Mouse (Mus musculus) gastrocnemius, adult 2 months (tissue): Measurements from ENCODE around the gene Top2a. TPM values are rescaled to one million over a fixed set of nuclear protein-coding genes. Genes with fewer than 3 reads are reported as not detected.
A peak's percentile ranks its signal among the peaks of the same experiment; 100 is the strongest.

Experiments
- DNase-seq: peaks from one replicate; pipeline ENCODE4 v3.0.0; 2022
- H3K27ac ChIP-seq: fragments of 200-600 bp; 2 replicates; pipeline ENCODE4 v1.8.1; 2022; ENCODE audit warnings: mild to moderate bottlenecking
- H3K4me3 ChIP-seq: fragments of 200-600 bp; 2 replicates; pipeline ENCODE4 v1.8.1; 2022; ENCODE audit warnings: mild to moderate bottlenecking, moderate library complexity
- CTCF ChIP-seq: fragments of 200-600 bp; IDR thresholded peaks from 2 replicates; pipeline ENCODE4 v1.8.1; 2022; ENCODE audit warnings: antibody characterized with exemption, mild to moderate bottlenecking, moderate library complexity
- intact Hi-C: fragments of 180-260 bp; cut with DNase I; formaldehyde crosslinking; loops from one replicate; pipeline ENCODE4 v1.15.1; 2025
- long read RNA-seq, 2 experiments: library from polyadenylated mRNA; stranded (forward); transcript quantifications; one replicate each; pipeline ENCODE4 v2.0.0; 2021
- total RNA-seq, 2 experiments: library from RNA; stranded (reverse); gene quantifications; 2 replicates each; pipeline ENCODE4 v1.2.3; 2021

The Top2a gene
- under 1 TPM; 0.11 to 0.18 TPM for total RNA-seq
- long read RNA-seq, experiment 1, result 0 reads
- long read RNA-seq, experiment 2, result 0 reads

DNA sequence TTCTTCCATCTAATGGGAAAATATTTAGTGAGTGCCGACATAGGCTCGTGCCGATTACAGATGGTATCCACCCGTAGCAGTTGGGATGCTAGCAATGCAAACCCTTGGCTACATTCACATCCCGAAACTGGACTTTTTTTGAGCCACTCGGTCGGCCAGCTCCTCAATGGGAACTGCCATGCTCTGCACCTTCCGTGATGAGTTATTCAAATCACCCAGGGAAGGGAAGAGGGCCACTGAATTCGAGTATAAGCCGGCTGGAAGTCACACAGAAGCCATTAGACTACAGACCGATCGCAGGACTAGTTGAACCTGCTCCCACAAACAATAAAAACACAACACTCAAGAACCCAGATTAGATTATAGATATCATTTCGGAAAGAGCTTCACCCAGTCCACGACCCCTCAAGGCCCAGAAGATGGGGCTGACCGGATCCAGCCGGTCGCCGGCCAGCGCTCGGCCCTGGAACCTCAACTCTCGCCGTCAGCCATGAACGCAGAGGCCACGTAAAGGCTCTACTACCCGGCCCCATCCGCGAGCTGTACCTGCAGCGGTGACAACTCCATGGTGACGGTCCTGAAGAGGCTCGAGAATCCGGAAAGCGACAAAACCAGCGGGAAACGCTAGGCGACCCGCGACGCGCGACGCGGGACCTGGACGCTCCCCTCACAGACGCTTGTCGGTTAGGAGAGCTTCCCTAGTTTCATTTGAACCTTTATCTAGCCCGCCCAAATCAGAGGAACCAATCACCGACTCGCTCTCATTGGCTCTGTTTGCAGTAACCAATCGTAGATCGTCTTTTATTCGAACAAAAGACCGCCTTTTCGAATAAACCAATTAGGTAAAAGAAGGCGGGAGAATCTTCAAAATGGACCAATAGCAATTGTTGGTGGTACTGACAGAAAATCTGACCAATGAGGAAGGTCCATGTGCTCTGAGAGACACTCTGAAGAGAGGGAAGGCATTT, at the start of gene Top2a:
Gene Top2a (minus strand): TSS at position 690 of the 968 bp plus-strand sequence.
- peak within 1 kb of the TSS; percentile 63; the same call in 1 of the 2 replicates for H3K27ac ChIP-seq
- H3K4me3 ChIP-seq, result peak within 1 kb of the TSS; percentile 82
- peak; percentile 80 for DNase-seq
- no peak for TF ChIP-seq CTCF
- intact Hi-C loops, result no loop called here

DNA sequence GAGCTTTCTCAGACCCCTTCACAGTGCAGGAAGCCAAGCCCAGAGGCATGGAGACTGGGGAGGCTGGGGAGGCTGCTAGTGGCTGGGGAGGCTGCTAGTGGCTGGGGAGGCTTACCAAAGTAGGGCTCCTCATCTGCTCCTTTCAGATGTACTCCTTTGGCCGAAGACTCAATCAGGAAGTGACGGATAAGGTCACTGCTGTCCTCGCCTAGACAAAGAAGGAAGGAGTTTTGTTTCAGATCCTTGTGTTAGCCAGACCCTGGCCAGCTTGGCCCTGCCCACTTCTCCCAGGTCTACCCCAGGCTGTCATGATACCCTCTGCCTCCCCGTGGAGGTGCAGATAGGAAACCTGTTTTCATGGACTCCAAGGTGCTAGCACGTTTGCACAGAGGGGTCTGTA, 49.8 kb upstream of the Top2a start:
- no peak for DNase-seq
- intact Hi-C loops, result loop anchor here (5.0 kb wide), 1 partner anchor 39 kb away; no protein-coding TSS in a partner anchor
- H3K4me3 ChIP-seq, result no peak overlapping the region
- H3K27ac ChIP-seq, result no peak overlapping the region
- TF ChIP-seq CTCF, result no peak

- no peak for TF ChIP-seq CTCF
- peak; percentile 8 for DNase-seq
- Histone ChIP-seq H3K4me3 (no peak overlapping the region), H3K27ac (no peak overlapping the region)
- intact Hi-C loops, result loop anchor here (5.0 kb wide), 1 partner anchor 40 kb away; no protein-coding TSS in a partner anchor
Observed at GRCm38 (mm10) chr11:99071866-99072265, 47.9 kb upstream of the Top2a start.

- intact Hi-C loops, result loop anchor here (5.0 kb wide), 1 partner anchor 86 kb away; the partner anchor contains the start of gene Gjd3
Observed at GRCm38 (mm10) chr11:99068455-99068854, 44.5 kb upstream of the Top2a start.

DNA sequence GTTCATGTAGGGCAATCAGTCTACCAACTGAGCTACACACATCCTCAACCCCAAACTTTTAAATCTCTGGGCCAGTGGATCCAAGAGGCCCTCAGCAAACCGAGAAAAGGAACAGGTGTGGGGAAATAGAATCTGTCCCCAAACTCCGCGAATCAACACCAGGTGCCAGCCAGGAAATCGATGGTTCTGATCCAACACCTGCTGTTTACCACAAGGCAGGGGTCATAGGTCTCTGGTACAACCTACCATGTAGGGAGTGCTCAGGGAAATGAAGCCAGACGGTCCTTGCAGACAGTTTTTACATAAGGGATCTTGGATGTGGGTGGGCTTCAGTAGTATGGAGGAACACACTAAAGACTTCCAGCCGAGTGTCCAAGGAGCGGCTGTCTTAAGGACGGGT, 43.6 kb upstream of the Top2a start:
- H3K27ac ChIP-seq, result no peak overlapping the region
- H3K4me3 ChIP-seq, result no peak overlapping the region
- no peak for TF ChIP-seq CTCF
- intact Hi-C loops, result loop anchor here (5.0 kb wide), 1 partner anchor 85 kb away; the partner anchor contains the start of gene Gjd3
- DNase-seq, result no peak

More at GRCm38 (mm10) chr11:99068455-99068854, 44.5 kb upstream of the Top2a start:
- H3K27ac ChIP-seq, result no peak overlapping the region
- TF ChIP-seq CTCF, result no peak
- DNase-seq, result no peak
- no peak overlapping the region for H3K4me3 ChIP-seq

- Histone ChIP-seq H3K4me3 (peak overlapping the region; percentile 26; the same call in 1 of the 2 replicates), H3K27ac (peak overlapping the region; percentile 61)
- peak; percentile 82 for TF ChIP-seq CTCF
- intact Hi-C loops, result loop anchor here (1.0 to 5.0 kb wide), 2 partner anchors 27 to 84 kb away; partner anchors contain the start of gene Gjd3
- DNase-seq, result peak; percentile 82
Observed at GRCm38 (mm10) chr11:99065979-99066378, 42.0 kb upstream of the Top2a start.

DNA sequence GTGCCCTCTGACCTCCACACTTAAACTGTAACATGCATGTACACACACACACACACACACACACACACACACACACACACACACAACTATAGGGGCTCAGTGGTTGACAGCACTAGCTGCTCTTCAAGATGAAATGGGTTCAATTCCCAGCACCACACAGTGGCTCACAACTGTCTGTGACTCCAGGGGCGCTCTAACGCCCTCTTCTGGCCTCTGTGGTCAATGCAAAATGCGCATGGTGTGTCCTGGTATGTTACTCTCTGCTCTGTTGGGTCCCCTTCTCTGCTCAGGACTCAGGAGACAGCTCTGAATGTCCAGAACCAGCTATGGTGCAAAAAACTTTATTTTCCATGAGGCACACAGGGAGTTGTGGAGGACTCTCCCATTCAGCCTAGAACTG, 41.4 kb upstream of the Top2a start:
- Histone ChIP-seq H3K27ac (peak overlapping the region; percentile 61), H3K4me3 (no peak overlapping the region)
- intact Hi-C loops, result loop anchor here (5.0 kb wide), 1 partner anchor 83 kb away; the partner anchor contains the start of gene Gjd3
- 0 out of 2 replicates have a peak, but pooled peaks have one; percentile 5 for TF ChIP-seq CTCF
- DNase-seq, result no peak

GRCm38 (mm10) chr11:99063406-99064131, 39.6 kb upstream of the Top2a start:
- Histone ChIP-seq H3K27ac (no peak overlapping the region), H3K4me3 (no peak overlapping the region)
- no peak for DNase-seq
- intact Hi-C loops, result no loop called here
- no peak for TF ChIP-seq CTCF

DNA sequence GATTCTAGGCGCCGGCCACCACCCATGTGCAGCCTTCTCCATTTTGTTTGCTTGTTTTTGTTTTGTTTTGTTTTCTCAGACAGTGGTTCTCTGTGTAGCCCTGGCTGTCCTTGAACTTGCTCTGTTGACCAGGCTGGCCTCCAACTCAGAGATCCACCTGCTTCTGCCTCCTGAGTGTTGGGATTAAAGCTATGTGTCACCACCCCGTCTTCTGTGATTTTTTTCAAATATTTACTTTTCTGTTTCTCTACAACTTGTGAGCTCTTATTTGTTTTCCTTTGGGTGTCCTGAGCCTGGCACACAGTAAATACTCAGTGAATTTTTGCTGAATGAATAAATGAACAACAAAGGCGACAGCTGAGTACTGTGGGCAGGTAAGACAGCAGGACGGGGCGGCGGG, 38.7 kb upstream of the Top2a start:
- no peak for TF ChIP-seq CTCF
- intact Hi-C loops, result no loop called here
- Histone ChIP-seq H3K4me3 (no peak overlapping the region), H3K27ac (no peak overlapping the region)
- no peak for DNase-seq

DNA sequence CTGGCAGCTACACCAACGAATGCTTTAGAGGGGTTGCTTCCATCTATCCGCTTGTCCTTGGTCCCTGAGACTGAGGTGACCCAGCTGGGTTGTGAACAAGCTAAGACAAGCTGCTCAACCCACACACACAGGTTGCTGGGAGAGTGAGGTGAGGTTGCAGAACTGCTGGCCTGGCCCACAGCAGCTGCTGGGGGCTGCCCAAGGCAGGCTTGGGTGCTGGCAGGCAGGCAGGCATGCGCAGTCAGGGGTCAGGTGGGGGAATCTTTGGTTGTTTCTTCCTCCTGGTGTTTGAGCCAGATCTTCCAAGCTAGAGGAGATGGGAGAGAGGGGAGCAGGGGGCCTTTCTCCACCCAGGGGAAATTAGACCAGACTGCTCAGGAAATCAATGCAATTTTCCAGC, 36.4 kb upstream of the Top2a start:
- DNase-seq, result peak; percentile 42
- Histone ChIP-seq H3K4me3 (no peak overlapping the region), H3K27ac (peak overlapping the region; percentile 28; the same call in 1 of the 2 replicates)
- no peak for TF ChIP-seq CTCF
- intact Hi-C loops, result no loop called here

GRCm38 (mm10) chr11:99055571-99056452, 31.8 kb upstream of the Top2a start:
- intact Hi-C loops, result no loop called here
- TF ChIP-seq CTCF, result no peak

More at GRCm38 (mm10) chr11:99055571-99056452, 31.8 kb upstream of the Top2a start:
- DNase-seq, result peak; percentile 63
- no peak overlapping the region for H3K4me3 ChIP-seq
- peak overlapping the region; percentile 63 for H3K27ac ChIP-seq
